Mouse (Mus musculus): Measurements from ENCODE around the gene Nit2.

- no peak for TF ChIP-seq GATA1 (IDR thresholded peaks at IDR 0.05; ENCODE audit: low read length)
- no peak for TF ChIP-seq TAL1 (IDR thresholded peaks at IDR 0.05; ENCODE audit: low read length)
These were observed at the start of gene Nit2 for GRCm38 (mm10) chr16:57166611-57167513.

Data from erythroblast, embryonic 14.5 days (primary cell).